Mouse (Mus musculus) testis, adult 2 months (tissue): Measurements from ENCODE around the gene Tnpo1. TPM values are rescaled to one million over a fixed set of nuclear protein-coding genes. Genes with fewer than 3 reads are reported as not detected.

Experiments used
- H3K27ac ChIP-seq: fragments of 200-500 bp; 2 replicates; pipeline ENCODE4 v1.5.1; 2012; ENCODE audit warnings: low read depth, low read length; ENCODE audit not compliant: control insufficient read depth, insufficient read depth
- H3K27me3 ChIP-seq: fragments of 200-500 bp; 2 replicates; pipeline ENCODE4 v1.6.1; 2012; ENCODE audit warnings: mild to moderate bottlenecking, low read length, moderate library complexity; ENCODE audit not compliant: control insufficient read depth, insufficient read depth
- H3K36me3 ChIP-seq: fragments of 200-500 bp; 2 replicates; pipeline ENCODE4 v1.6.1; 2012; ENCODE audit warnings: mild to moderate bottlenecking, low read length; ENCODE audit not compliant: control insufficient read depth, insufficient read depth
- H3K4me1 ChIP-seq: fragments of 200-500 bp; 2 replicates; pipeline ENCODE4 v1.6.1; 2012; ENCODE audit warnings: low read length; ENCODE audit not compliant: control insufficient read depth, insufficient read depth
- H3K4me3 ChIP-seq: fragments of 200-500 bp; 2 replicates; pipeline ENCODE4 v1.5.1; 2012; ENCODE audit warnings: low read depth, mild to moderate bottlenecking, low read length, moderate library complexity, mixed read lengths; ENCODE audit not compliant: control insufficient read depth
- CTCF ChIP-seq: fragments of 200-500 bp; IDR thresholded peaks from 2 replicates; pipeline ENCODE4 v1.5.1; 2012; ENCODE audit warnings: low read depth, mild to moderate bottlenecking, inconsistent platforms, low read length, moderate library complexity; ENCODE audit not compliant: control insufficient read depth, insufficient read depth, insufficient replicate concordance
- POLR2A ChIP-seq: fragments of 200-500 bp; IDR thresholded peaks from 2 replicates; pipeline ENCODE4 v1.6.1; 2012; ENCODE audit warnings: low read depth, mild to moderate bottlenecking, inconsistent platforms, low read length, moderate library complexity; ENCODE audit not compliant: control insufficient read depth
- polyA plus RNA-seq: library from polyadenylated mRNA; depleted of rRNA; stranded (reverse); fragments of >200 nt; gene quantifications from 2 replicates; pipeline ENCODE4 v1.2.3, GENCODE M21; 2012; rRNA removed

Tnpo1 gene
- polyA plus RNA-seq, 1 experiment: 60.9 TPM

DNA sequence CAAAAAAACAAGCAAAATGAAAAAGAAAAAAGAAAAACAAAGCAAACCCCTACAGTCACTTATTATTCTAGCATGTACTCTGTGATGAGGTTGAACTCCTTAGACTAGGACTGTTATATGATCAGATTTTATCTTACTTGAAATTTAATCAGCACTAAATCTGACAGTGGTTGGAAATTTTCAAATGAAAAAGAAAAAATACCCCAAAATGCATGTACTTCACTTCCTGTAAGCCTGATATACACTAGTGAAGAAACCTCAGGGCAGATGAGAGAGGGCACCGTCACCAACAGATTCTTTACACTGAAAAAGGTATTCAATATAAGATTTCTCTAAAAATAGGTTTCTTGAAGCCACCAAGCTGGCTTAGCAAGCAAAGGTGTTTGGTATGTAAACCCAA, 134.5 kb downstream of the Tnpo1 start:
- Histone ChIP-seq H3K27ac (no peak overlapping the region), H3K36me3 (peaks cover 2% of the 10 kb centered on the region; the same call in 1 of the 2 replicates), H3K4me3 (no peak overlapping the region), H3K4me1 (no peaks in the 10 kb centered on the region), H3K27me3 (no peaks in the 10 kb centered on the region)
- TF ChIP-seq POLR2A: no peak
- TF ChIP-seq CTCF: no peak

Other genes starting within 250 kb of the Tnpo1 start
- gene Tmem171, start 231.6 kb downstream of the Tnpo1 start, polyA plus RNA-seq: 0.14 and 0.35 TPM in 2 replicates
- 4.8 and 5.4 TPM in 2 replicates for gene Fcho2, start 110.9 kb downstream of the Tnpo1 start, polyA plus RNA-seq
- 561 and 657 TPM in 2 replicates for gene 1700024P04Rik, start 58.2 kb upstream of the Tnpo1 start, polyA plus RNA-seq